Mouse (Mus musculus): ENCODE data around the gene Slc9a3.

Slc9a3 gene

DNA sequence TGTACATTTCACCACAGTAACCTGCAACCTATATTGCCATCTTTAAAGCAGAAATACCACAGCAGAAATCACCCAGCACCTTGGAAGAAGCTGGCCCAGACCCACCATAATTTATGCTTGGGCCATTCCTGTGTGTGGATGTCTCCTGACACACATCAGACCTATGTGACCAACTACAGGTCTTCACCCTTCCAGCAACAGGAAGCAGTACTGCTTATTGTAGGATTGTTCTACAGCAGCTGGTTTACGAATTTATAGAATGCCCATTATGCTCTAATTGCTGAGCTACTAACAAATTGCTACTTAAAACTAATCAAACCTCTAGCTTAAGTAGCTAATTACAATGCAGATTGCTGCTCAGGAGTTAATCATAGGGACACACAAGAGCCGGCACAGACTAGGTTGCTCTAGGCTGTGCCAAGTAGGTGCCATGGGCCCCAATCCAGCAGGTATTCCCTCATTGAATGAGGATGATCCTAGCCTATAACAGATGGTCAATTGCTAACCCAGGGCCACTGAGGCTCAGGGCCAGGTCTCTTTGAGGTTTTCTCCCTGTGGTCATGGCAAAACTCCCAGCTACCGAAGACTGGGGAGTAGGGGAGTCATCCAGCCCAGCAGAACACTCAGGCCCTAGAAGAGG lies 24.8 kb downstream of the Slc9a3 start:
- no peak for ATAC-seq (ENCODE audit: low TSS enrichment)

DNA sequence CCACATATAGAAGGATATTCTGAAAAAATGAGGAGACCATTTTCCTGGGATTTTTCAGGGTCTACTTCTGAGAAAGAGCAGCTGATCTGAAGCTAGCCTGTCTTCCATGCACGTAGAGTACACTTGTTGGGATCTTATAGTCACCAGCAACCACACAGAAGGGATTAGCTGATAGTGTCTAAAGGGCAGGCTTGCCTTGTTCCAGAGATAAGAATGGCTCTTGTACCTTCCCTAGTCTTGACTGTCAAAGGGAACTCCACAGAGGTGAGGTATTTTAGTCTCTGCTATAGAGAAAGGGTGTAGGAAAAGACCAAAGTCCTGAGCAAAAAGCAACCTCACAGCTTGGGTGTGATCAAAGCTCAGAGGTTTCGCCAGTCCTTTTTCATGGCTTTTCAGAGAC lies 26.1 kb downstream of the Slc9a3 start:
- no peak for ATAC-seq (ENCODE audit: low TSS enrichment)

DNA sequence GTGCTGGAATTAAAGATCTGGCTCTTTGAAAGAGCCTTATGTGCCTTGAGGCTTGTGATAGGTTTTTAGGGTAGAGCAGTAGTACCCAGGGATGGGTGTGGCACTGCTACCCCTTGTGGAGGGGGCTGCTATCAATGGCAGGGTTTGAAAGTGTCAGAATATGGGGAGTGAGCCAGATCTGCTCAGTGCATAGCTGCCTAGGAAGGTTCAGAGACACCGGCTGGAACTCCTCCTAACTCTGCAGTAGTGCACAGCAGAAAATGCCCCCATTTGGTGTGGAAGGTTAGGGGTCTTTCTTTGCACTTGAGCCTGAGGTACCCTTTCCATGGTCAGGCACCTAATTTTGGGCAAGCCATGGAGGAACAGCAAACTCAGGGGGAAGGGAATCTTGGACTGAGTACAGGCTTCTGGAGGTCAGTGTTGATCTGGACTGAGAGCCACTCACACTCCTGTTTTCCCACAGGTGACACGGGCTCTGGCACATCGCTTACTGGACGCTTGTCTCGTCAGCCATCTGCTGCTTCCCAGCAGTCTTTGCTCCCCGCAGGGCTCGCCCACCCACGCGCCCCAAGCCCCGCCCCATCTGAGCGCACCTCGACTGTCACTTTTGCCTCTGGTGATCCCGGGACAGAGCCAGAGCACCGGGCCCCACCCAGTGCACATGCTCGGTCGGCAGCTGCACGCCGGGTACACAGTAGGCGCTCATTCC lies 45.2 kb downstream of the Slc9a3 start:
- ATAC-seq (ENCODE audit: low TSS enrichment) = peak; percentile 39

DNA sequence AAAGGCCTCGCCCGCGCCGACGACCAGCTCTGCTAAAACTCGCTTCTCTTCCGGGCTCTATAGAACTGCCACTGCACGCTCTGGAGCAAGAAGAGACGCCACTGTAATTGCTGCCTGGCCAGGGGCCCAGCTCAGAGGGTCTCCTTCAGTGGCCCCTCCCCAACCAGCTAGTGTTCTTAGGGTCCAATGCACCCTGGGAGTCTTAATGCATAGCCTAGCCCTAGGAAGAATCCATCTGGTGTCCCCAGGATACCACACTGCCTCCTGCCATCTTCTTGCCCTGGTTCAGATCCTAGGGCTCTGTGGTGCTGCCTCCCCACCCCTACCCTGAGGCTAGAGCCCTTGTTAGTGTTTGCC lies 45.8 kb downstream of the Slc9a3 start:
- ATAC-seq (ENCODE audit: low TSS enrichment) = 0 out of 2 replicates have a peak, but pooled peaks have one; percentile 5

- ATAC-seq (ENCODE audit: low TSS enrichment) = no peak
Observed at GRCm38 (mm10) chr13:74167492-74167891, 46.2 kb downstream of the Slc9a3 start.

- ATAC-seq (ENCODE audit: low TSS enrichment) = peak; percentile 82
Observed at GRCm38 (mm10) chr13:74169446-74170164, 48.3 kb downstream of the Slc9a3 start.

- no peak for ATAC-seq (ENCODE audit: low TSS enrichment)
Observed at GRCm38 (mm10) chr13:74172036-74172435, 50.8 kb downstream of the Slc9a3 start.

DNA sequence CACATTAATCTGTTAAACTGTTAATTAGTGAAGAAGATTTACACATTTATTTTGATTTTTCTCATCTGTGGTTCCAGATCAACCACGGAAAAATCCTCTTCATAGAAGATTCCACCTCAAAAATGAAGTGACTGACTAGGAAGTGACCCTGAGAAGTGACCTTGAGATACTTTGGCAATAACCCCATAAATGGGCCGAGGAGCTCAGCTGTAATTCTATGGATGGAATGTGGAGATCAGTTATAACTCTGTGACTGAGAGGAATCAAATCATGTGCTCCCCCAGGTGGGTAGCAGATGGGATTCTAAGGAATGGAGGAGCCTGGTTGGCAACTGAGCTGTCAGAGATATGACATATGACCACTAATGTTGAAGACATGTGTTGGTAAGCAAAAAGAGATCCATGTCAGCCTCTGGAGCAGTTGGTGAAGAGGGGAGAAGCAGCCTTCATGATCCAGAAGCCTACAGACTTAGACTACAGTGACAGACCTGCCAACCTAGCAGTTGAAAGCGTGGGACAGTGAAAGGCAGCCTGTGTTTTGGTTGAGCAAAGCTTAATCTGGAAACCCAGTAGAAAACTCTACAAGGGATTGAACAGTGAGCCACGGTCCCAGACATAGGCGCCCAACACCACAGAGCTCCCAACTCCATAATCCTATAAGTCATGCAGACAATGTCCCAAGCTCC lies 61.9 kb downstream of the Slc9a3 start:
- ATAC-seq (ENCODE audit: low TSS enrichment) = peak; percentile 96

- ATAC-seq (ENCODE audit: low TSS enrichment) = peak; percentile 65; the same call in 1 of the 2 replicates
Observed at GRCm38 (mm10) chr13:74192613-74193012, 71.4 kb downstream of the Slc9a3 start.

GRCm38 (mm10) chr13:74196451-74196850 lies 75.2 kb downstream of the Slc9a3 start:
- no peak for ATAC-seq (ENCODE audit: low TSS enrichment)

DNA sequence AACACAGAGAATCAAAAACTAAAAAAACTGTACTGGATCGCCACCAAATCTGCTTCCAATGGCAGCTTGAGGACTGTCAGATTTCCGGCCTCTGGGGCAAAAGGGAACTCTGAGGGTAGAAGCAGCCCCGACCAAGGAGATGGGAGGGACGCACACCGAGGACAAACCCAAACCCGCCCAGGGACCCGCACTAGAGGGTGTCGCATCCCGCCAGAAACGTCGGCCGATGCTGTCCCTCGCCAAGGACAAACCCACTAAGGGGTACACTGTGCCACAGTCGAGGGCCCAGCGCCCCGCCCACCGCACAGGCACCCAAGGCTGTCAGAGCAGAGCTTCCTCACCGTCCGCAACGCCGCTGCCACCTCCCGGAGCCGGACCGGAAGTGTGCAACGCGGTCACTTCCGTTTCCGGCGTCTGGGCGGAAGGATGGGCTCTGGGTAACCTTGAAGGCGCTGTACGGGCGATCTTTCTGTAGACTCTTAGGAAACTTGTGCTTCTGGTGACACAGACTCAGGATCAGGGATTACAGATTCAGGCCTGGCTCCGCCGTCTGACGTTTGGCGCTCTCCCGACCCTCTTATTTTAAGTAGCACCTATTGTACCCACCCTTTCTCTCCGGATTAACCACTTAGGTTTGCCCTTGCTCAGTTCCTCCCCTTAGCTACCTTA lies 87.2 kb downstream of the Slc9a3 start, which contains the start of gene Exoc3:
Gene Exoc3, minus strand, starts transcription at position 416 of the 669 bp plus-strand sequence.
- ATAC-seq (ENCODE audit: low TSS enrichment) = peak; percentile 99

- ATAC-seq (ENCODE audit: low TSS enrichment) = peak; percentile 54
Observed at GRCm38 (mm10) chr13:74208986-74209345, 87.7 kb downstream of the Slc9a3 start.

DNA sequence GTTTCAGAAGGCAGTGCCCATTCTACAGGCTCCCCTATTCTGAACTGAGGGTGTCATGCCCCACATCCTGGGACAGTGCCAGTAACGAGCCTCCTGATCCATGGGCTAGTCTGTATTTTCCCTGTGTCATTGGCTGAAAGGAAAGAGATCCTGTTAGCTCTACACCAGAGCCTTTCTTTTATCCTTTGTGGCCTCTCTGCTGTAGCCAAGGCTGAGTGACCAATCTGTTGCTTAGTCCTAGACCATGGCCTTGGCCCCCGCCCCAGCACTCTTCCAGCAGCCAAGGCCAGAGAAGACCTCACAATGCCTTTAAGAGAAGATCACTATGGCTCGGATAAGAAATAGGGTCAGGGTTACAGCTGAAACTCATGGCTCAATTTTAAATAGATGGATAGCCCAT lies 97.2 kb downstream of the Slc9a3 start:
- no peak for ATAC-seq (ENCODE audit: low TSS enrichment)
